Mouse (Mus musculus) bone marrow, adult 2 months (tissue): ENCODE data around the gene Ube2d3. TPM values are rescaled to one million over a fixed set of nuclear protein-coding genes. Genes with fewer than 3 reads are reported as not detected.
A peak's percentile ranks its signal among the peaks of the same experiment; 100 is the strongest.

Source experiments
- H3K27ac ChIP-seq: fragments of 200-500 bp; 2 replicates; pipeline ENCODE4 v1.5.1; 2012; ENCODE audit warnings: low read depth, mild to moderate bottlenecking, control low read depth, inconsistent platforms, low read length; ENCODE audit not compliant: control insufficient read depth, poor library complexity, insufficient read depth
- H3K4me1 ChIP-seq: fragments of 200-500 bp; 2 replicates; pipeline ENCODE4 v1.6.1; 2011; ENCODE audit warnings: low read length; ENCODE audit not compliant: control insufficient read depth, insufficient read depth
- H3K4me3 ChIP-seq: fragments of 200-500 bp; replicated peaks from 2 replicates; pipeline ENCODE3; 2011; ENCODE audit warnings: mild to moderate bottlenecking, low read depth, low read length, control low read depth; ENCODE audit not compliant: control insufficient read depth
- CTCF ChIP-seq: fragments of 200-500 bp; IDR thresholded peaks from 2 replicates; pipeline ENCODE4 v1.5.1; 2011; ENCODE audit warnings: low read length, control low read depth; ENCODE audit not compliant: control insufficient read depth, insufficient read depth
- POLR2A ChIP-seq: fragments of 200-500 bp; IDR thresholded peaks from 2 replicates; pipeline ENCODE4 v1.6.1; 2011; ENCODE audit warnings: low read depth, mild to moderate bottlenecking, control low read depth, low read length, borderline replicate concordance; ENCODE audit not compliant: control insufficient read depth
- WGBS: fragments of 180-500 bp; shearing (Covaris S2); methylation state at CpG from one replicate; pipeline ENCODE4 v1.1.7; 2018; 5-methylcytosine and 5-hydroxymethylcytosine counted together
- polyA plus RNA-seq: library from polyadenylated mRNA; stranded (reverse); fragments of >200 nt; gene quantifications from 2 replicates; pipeline ENCODE4 v1.2.4, GENCODE M21; 2011; ENCODE audit warnings: low replicate concordance; ENCODE audit not compliant: missing spikeins, insufficient read depth, insufficient read length

Gene Ube2d3
- 83.6 and 125 TPM in 2 replicates for polyA plus RNA-seq

GRCm38 (mm10) chr3:135437758-135438495 lies at the start of gene Ube2d3:
Gene Ube2d3, plus strand, starts transcription at chr3:135438149.
- Histone ChIP-seq H3K27ac (peak within 1 kb of the TSS; percentile 100), H3K4me1 (no peaks in the 10 kb centered on the region), H3K4me3 (peak within 1 kb of the TSS; percentile 90)
- peak; percentile 74; the same call in 1 of the 2 replicates for TF ChIP-seq POLR2A
- TF ChIP-seq CTCF, result no peak
- under 1% methylated on average over 56 of the region's 56 CpGs for WGBS

GRCm38 (mm10) chr3:135393186-135393585 lies 44.8 kb upstream of the Ube2d3 start:
- Histone ChIP-seq H3K4me3 (no peak overlapping the region), H3K27ac (no peak overlapping the region), H3K4me1 (no peaks in the 10 kb centered on the region)
- TF ChIP-seq CTCF (no peak), POLR2A (no peak)
- WGBS, result 61% methylated on average over 6 of the region's 6 CpGs

GRCm38 (mm10) chr3:135395085-135395484 lies 42.9 kb upstream of the Ube2d3 start:
- H3K4me3 ChIP-seq, result no peak overlapping the region
- H3K4me1 ChIP-seq, result no peaks in the 10 kb centered on the region
- no peak overlapping the region for H3K27ac ChIP-seq
- TF ChIP-seq POLR2A, result no peak
- 79% methylated on average over 5 of the region's 5 CpGs for WGBS

- Histone ChIP-seq H3K27ac (no peak overlapping the region), H3K4me1 (no peaks in the 10 kb centered on the region), H3K4me3 (no peak overlapping the region)
- 49% methylated on average over 6 of the region's 6 CpGs for WGBS
- no peak for TF ChIP-seq CTCF
- TF ChIP-seq POLR2A, result no peak
Measured at GRCm38 (mm10) chr3:135396081-135396480, 41.9 kb upstream of the Ube2d3 start.

- TF ChIP-seq POLR2A (no peak), CTCF (no peak)
- H3K4me1 ChIP-seq, result no peaks in the 10 kb centered on the region
- H3K27ac ChIP-seq, result no peak overlapping the region
- H3K4me3 ChIP-seq, result no peak overlapping the region
Measured at GRCm38 (mm10) chr3:135397112-135397511, 40.8 kb upstream of the Ube2d3 start.

GRCm38 (mm10) chr3:135402201-135402658 lies 35.7 kb upstream of the Ube2d3 start:
- TF ChIP-seq POLR2A (no peak), CTCF (peak; percentile 96)
- 2% methylated on average over 10 of the region's 10 CpGs for whole genome bisulfite sequencing
- no peak overlapping the region for H3K4me3 ChIP-seq

GRCm38 (mm10) chr3:135403211-135403610 lies 34.7 kb upstream of the Ube2d3 start:
- TF ChIP-seq CTCF (no peak), POLR2A (no peak)
- 88% methylated on average over 9 of the region's 9 CpGs for WGBS
- Histone ChIP-seq H3K27ac (no peak overlapping the region), H3K4me3 (no peak overlapping the region), H3K4me1 (no peaks in the 10 kb centered on the region)

More at GRCm38 (mm10) chr3:135402201-135402658, 35.7 kb upstream of the Ube2d3 start:
- H3K27ac ChIP-seq, result no peak overlapping the region
- H3K4me1 ChIP-seq, result no peaks in the 10 kb centered on the region

GRCm38 (mm10) chr3:135403856-135404255 lies 34.1 kb upstream of the Ube2d3 start:
- H3K4me3 ChIP-seq, result no peak overlapping the region
- H3K4me1 ChIP-seq, result no peaks in the 10 kb centered on the region
- H3K27ac ChIP-seq, result no peak overlapping the region
- WGBS, result 66% methylated on average over 5 of the region's 5 CpGs
- TF ChIP-seq POLR2A (no peak), CTCF (no peak)
